In the genomic region with DNA sequence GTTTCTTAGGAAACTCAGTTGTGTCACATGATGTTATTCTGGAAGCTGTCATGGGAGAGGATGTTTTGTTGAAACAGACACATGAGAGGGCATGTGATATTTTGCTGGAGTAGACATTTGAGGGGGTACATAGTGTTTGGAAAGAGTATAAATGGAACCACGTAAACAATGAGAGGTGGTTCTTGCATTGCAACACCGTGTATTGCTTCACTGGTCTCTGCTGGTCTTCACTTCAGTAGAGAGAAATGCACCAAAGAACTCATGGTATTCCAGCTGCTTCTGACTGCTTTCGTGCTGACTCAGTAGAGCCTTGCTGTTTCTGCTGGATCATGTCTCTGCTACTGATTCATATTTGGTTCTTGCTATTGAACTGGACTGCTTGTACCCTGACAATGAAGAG, we compare ENCODE assay signal across 19 mouse cellular contexts.
DNase-seq lines count a peak whose midpoint lies in the region; ATAC-seq and TF ChIP-seq lines count a peak whose summit lies in the region.
"Had no signal": no experiment of that assay in that cellular context is flagged by ENCODE, and none has a peak within 500 bp of the region (broad histone marks: within the 10 kb centered on the region; RNA-seq: fewer than 3 reads in every experiment).

No protein-coding gene starts in this region.

- POLR2A ChIA-PET in Patski (lab: Charles Lee) = no interaction called here

- WGBS in lung, embryonic 16.5 days = 75% methylated on average over 3 of the region's 3 CpGs
- 48% methylated on average over 3 of the region's 3 CpGs for WGBS in macrophage (ENCODE audit: missing documents)
- 85% methylated on average over 3 of the region's 3 CpGs for WGBS in heart, adult 2 months

- CTCF ChIA-PET in Patski (lab: Charles Lee) = interaction anchor here (1.2 kb wide), 1 partner anchor 13 kb away, joined by 3 read pairs; no protein-coding TSS in a partner anchor

- ATAC-seq in lung, embryonic 16.5 days (ENCODE audit: low read depth) = peak; percentile 49
- peak; percentile 79 for ATAC-seq in Patski
- ATAC-seq: forebrain, postnatal 0 days; hindbrain, embryonic 16.5 days; inflammation-experienced regulatory T-cells, adult 6 months had no signal

- H3K4me1 ChIP-seq in lung, embryonic 16.5 days (replicated peaks; ENCODE audit: control insufficient read depth, insufficient read depth, low read length) = no peaks in the 10 kb centered on the region; the same call in 1 of the 2 replicates
- H3K4me1 ChIP-seq in heart, adult 2 months (ENCODE audit: control insufficient read depth, insufficient read depth, low read length) = no peaks in the 10 kb centered on the region
- H3K4me1 ChIP-seq: heart, embryonic 13.5 days; hindbrain, embryonic 12.5 days had no signal

- no peak for DNase-seq in lung, postnatal 14 days
- no peak for DNase-seq in Patski (ENCODE audit: low read depth, low spot score)
- DNase-seq in cerebellum, adult 9-11 months = no peak
- no peak for DNase-seq in heart, adult 2 months
- DNase-seq in kidney, postnatal 4 days = no peak
- DNase-seq: adrenal gland, postnatal 14 days; cerebellum, adult 2 months; cerebellum, postnatal 14 days; forebrain, postnatal 0 days; gastrocnemius, postnatal 14 days; heart, postnatal 36 days had no signal

- no peak overlapping the region for H3K4me3 ChIP-seq in lung, embryonic 16.5 days (ENCODE audit: low read length)
- H3K4me3 ChIP-seq in macrophage (ENCODE audit: inconsistent target) = no peak overlapping the region
- H3K4me3 ChIP-seq in heart, adult 2 months = no peak overlapping the region
- H3K4me3 ChIP-seq: embryonic facial prominence, embryonic 12.5 days; heart, embryonic 13.5 days; hindbrain, embryonic 12.5 days had no signal

- in situ Hi-C loops in Patski (cut with MboI; ENCODE audit: low pct_unique_long_range_greater_than_20kb) = no loop called here

- TF ChIP-seq POLR2A in heart, adult 2 months (IDR thresholded peaks at IDR 0.05; ENCODE audit: insufficient read depth, low read depth, low read length) = no peak

- no peak overlapping the region for H3K9ac ChIP-seq in lung, embryonic 16.5 days (ENCODE audit: low read length)
- H3K9ac ChIP-seq in heart, adult 2 months (ENCODE audit: low read depth, low read length) = no peak overlapping the region
- H3K9ac ChIP-seq: embryonic facial prominence, embryonic 12.5 days; forebrain, postnatal 0 days; heart, embryonic 13.5 days; hindbrain, embryonic 12.5 days had no signal

- no peak for TF ChIP-seq EP300 in heart, adult 2 months (IDR thresholded peaks at IDR 0.05; ENCODE audit: insufficient read depth, low read depth, low read length)

- no peak overlapping the region for H3K27ac ChIP-seq in lung, embryonic 16.5 days (ENCODE audit: low read length)
- H3K27ac ChIP-seq in macrophage = peak overlapping the region; percentile 14; the same call in 1 of the 2 replicates
- no peak overlapping the region for H3K27ac ChIP-seq in heart, adult 2 months
- H3K27ac ChIP-seq: embryonic facial prominence, embryonic 12.5 days; heart, embryonic 13.5 days; hindbrain, embryonic 12.5 days had no signal

- intact Hi-C loops in heart, adult 2 months (cut with DNase I) = no loop called here

- no peaks in the 10 kb centered on the region for H3K79me2 ChIP-seq in macrophage (ENCODE audit: inconsistent target)
- no peaks in the 10 kb centered on the region for H3K79me2 ChIP-seq in heart, adult 2 months (replicated peaks; ENCODE audit: control insufficient read depth, insufficient read depth, low read length)

- H3K27me3 ChIP-seq in lung, embryonic 16.5 days (ENCODE audit: control insufficient read depth, insufficient read depth, low read depth, low read length) = no peaks in the 10 kb centered on the region
- H3K27me3 ChIP-seq in Patski = no peaks in the 10 kb centered on the region
- H3K27me3 ChIP-seq in heart, adult 2 months (ENCODE audit: control insufficient read depth, insufficient read depth, low read length) = no peaks in the 10 kb centered on the region
- H3K27me3 ChIP-seq: CH12.LX; embryonic facial prominence, embryonic 12.5 days; heart, embryonic 13.5 days; hindbrain, embryonic 12.5 days had no signal

- H3K4me2 ChIP-seq in lung, embryonic 16.5 days (ENCODE audit: low read depth, low read length) = no peak overlapping the region
- H3K4me2 ChIP-seq: embryonic facial prominence, embryonic 12.5 days; heart, embryonic 13.5 days; hindbrain, embryonic 12.5 days had no signal

- no peaks in the 10 kb centered on the region for H3K9me3 ChIP-seq in lung, embryonic 16.5 days (ENCODE audit: control insufficient read depth, low read length)
- H3K9me3 ChIP-seq: embryonic facial prominence, embryonic 12.5 days; heart, embryonic 13.5 days; hindbrain, embryonic 12.5 days had no signal

- TF ChIP-seq CTCF in Patski (IDR thresholded peaks at IDR 0.05) = no peak
- TF ChIP-seq CTCF in heart, adult 2 months (IDR thresholded peaks at IDR 0.05) = no peak

- H3K36me3 ChIP-seq in lung, embryonic 16.5 days (ENCODE audit: control insufficient read depth, insufficient read depth, low read length) = no peaks in the 10 kb centered on the region
- H3K36me3 ChIP-seq in macrophage (ENCODE audit: inconsistent target) = no peaks in the 10 kb centered on the region
- no peaks in the 10 kb centered on the region for H3K36me3 ChIP-seq in heart, adult 2 months (ENCODE audit: control insufficient read depth, insufficient read depth, low read length)
- H3K36me3 ChIP-seq: embryonic facial prominence, embryonic 12.5 days; heart, embryonic 13.5 days; hindbrain, embryonic 12.5 days had no signal
